Mouse (Mus musculus) intestine, postnatal 0 days (tissue): ENCODE measurements around the gene A530016L24Rik. TPM values are rescaled to one million over a fixed set of nuclear protein-coding genes. Genes with fewer than 3 reads are reported as not detected.

Experiments used
- ATAC-seq: fragments of 200-750 bp; cut with Nextera tagmentation; 2 replicates; pipeline ENCODE4 v1.8.0; 2017; ENCODE audit warnings: mild to moderate bottlenecking, moderate TSS enrichment, moderate library complexity
- H3K27ac ChIP-seq: fragments of 300-500 bp; sonication (generic); 2 replicates; pipeline ENCODE4 v1.5.1; 2014; ENCODE audit warnings: mild to moderate bottlenecking, low read depth, low read length, moderate library complexity
- H3K27me3 ChIP-seq: fragments of 300-500 bp; sonication (generic); replicated peaks from 2 replicates; pipeline ENCODE4 v1.6.1; 2014; ENCODE audit warnings: low read length, mixed read lengths; ENCODE audit not compliant: control insufficient read depth, insufficient read depth
- H3K36me3 ChIP-seq: fragments of 300-500 bp; sonication (generic); 2 replicates; pipeline ENCODE4 v1.6.1; 2014; ENCODE audit warnings: mild to moderate bottlenecking, moderate library complexity; ENCODE audit not compliant: control insufficient read depth, insufficient read depth
- H3K4me1 ChIP-seq: fragments of 300-500 bp; sonication (generic); replicated peaks from 2 replicates; pipeline ENCODE4 v1.6.1; 2014; ENCODE audit warnings: antibody characterized with exemption, low read length, mixed read lengths; ENCODE audit not compliant: control insufficient read depth, insufficient read depth
- H3K4me2 ChIP-seq: fragments of 300-500 bp; sonication (generic); replicated peaks from 2 replicates; pipeline ENCODE4 v1.6.1; 2014; ENCODE audit warnings: low read depth, mild to moderate bottlenecking, moderate library complexity
- H3K4me3 ChIP-seq: fragments of 300-500 bp; sonication (generic); 2 replicates; pipeline ENCODE4 v1.5.1; 2014; ENCODE audit warnings: low read depth, low read length
- H3K9ac ChIP-seq: fragments of 300-500 bp; sonication (generic); 2 replicates; pipeline ENCODE4 v1.6.1; 2014; ENCODE audit warnings: mild to moderate bottlenecking, low read depth, low read length
- H3K9me3 ChIP-seq: fragments of 300-500 bp; sonication (generic); 2 replicates; pipeline ENCODE4 v1.6.1; 2016; ENCODE audit warnings: mixed run types; ENCODE audit not compliant: control insufficient read depth
- CTCF ChIP-seq: sonication (generic); IDR thresholded peaks from 2 replicates; pipeline ENCODE4 v1.5.1; 2016; ENCODE audit warnings: low read depth, mild to moderate bottlenecking, control low read depth, antibody characterized with exemption, moderate library complexity
- WGBS: fragments of 180-500 bp; shearing (Covaris S2); extraction: QIAGEN DNeasy Blood & Tissue Kit; methylation state at CpG from one replicate; pipeline ENCODE4 v1.1.7; 2014; 5-methylcytosine and 5-hydroxymethylcytosine counted together
- polyA plus RNA-seq: library from polyadenylated mRNA; unstranded; fragments of >200 nt; fragmentation: Nextera tagmentation; extraction: Ambion mirVana; gene quantifications from 2 replicates; pipeline ENCODE4 v1.2.1, GENCODE M21; 2015

Gene A530016L24Rik
- polyA plus RNA-seq, 1 experiment from 2014 or later: 0.07 TPM

DNA sequence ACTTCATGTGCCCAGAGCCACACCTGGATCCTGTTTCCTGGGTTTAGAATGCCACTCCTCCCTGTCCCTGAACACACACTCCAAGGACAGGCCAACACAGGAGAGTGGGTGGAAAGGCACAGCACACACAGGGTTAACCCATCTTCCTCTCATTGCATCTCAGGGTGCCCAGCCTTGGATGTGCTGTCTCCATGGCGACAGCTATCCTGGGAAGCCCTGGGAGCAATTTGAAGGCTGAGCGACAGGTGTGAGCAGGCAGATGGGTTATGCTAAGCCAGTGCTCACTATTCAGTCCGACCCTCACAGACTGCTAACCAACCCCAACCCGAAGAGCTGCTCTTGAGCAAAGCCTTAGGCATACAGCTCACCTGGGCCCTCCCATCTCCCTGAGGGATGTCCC is 18.0 kb downstream of the A530016L24Rik start:
- no peak for ATAC-seq
- no peak overlapping the region for H3K9ac ChIP-seq
- no peaks in the 10 kb centered on the region; the same call in none of the 2 replicates for H3K27me3 ChIP-seq
- H3K27ac ChIP-seq: no peak overlapping the region
- H3K4me2 ChIP-seq: no peak overlapping the region
- no peaks in the 10 kb centered on the region for H3K4me1 ChIP-seq
- H3K9me3 ChIP-seq: no peaks in the 10 kb centered on the region
- no peak for TF ChIP-seq CTCF
- H3K4me3 ChIP-seq: no peak overlapping the region
- 30% methylated on average over 4 of the region's 4 CpGs for WGBS
- no peaks in the 10 kb centered on the region for H3K36me3 ChIP-seq

DNA sequence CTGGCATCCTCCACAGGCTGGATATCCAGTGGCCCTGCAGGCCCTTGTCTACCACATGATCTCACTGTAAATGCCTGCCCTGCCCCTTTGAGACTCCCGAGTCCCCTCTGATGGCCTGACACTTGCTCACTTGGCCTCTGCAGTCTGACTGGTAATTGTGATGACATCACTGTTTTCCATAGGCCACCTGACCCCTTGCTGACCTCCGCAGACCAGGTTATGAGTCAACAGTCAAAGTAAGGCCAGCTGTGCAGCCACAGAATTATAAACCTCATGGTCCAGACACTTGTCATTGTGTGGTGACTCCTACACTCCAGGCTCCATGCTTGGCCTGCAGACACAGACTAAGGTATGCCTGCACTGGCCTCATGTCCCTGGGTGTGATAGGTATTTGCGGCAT is 18.7 kb downstream of the A530016L24Rik start:
- ATAC-seq: no peak
- 67% methylated on average over 3 of the region's 3 CpGs for WGBS

DNA sequence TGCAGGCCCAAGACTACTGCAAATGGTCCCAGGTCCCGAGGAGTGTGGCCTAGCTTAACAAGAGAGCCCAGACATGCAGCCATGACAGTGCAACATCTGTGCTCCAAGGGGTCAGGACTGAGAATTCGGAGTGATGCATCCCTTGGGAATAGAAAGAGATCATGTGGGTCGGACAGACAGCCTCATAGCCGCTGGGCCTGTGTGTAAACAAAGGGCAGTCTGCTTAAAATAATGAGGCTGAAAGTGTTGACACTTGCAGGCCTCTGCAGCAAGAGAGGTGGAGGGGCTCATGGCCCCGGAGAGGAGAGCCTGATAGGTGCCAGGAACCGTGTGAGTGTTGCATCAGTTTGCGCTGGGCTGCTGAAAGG is 21.1 kb downstream of the A530016L24Rik start:
- 25% methylated on average over 7 of the region's 7 CpGs for WGBS
- Histone ChIP-seq H3K4me1 (no peaks in the 10 kb centered on the region), H3K27ac (no peak overlapping the region), H3K36me3 (no peaks in the 10 kb centered on the region), H3K27me3 (no peaks in the 10 kb centered on the region; the same call in none of the 2 replicates), H3K9me3 (no peaks in the 10 kb centered on the region), H3K9ac (no peak overlapping the region), H3K4me3 (no peak overlapping the region), H3K4me2 (no peak overlapping the region)
- ATAC-seq: no peak
- no peak for TF ChIP-seq CTCF

More for the DNA sequence above, 18.7 kb downstream of the A530016L24Rik start:
- Histone ChIP-seq H3K4me2 (no peak overlapping the region), H3K36me3 (no peaks in the 10 kb centered on the region), H3K27ac (no peak overlapping the region), H3K4me1 (no peaks in the 10 kb centered on the region), H3K27me3 (no peaks in the 10 kb centered on the region; the same call in none of the 2 replicates), H3K9ac (no peak overlapping the region), H3K4me3 (no peak overlapping the region), H3K9me3 (no peaks in the 10 kb centered on the region)
- TF ChIP-seq CTCF: no peak

DNA sequence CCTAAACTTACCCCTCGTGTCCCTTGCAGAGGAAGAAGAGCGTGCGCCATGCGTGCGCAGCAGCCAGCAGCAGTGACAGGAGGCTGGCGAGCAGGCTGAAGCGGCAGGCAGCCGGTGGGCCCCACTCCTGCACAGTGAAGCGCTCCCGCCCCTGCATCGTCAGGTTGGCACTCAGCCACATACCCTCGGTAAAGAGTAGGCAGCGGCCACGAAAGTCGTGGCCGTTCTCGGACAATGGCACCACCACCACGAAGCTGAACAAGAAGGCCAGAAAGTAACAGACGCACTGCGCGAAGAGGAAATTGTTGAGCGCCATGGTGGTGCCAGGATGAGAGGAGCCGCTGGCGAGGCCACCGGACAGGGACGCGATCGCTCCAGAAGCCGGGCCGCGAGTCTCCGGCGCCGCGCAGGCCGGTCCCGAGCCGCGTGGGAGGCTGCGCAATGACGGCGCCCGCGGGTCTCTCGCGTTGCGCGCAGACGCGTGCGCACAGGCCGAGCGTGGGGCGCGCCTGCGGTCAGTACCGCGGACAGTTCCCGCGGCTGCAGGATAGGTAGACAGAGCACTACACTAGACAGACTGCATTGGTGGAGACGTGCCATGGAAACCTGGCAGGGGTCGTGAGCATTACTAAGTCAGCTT is 21.6 kb downstream of the A530016L24Rik start:
- TF ChIP-seq CTCF: no peak
- Histone ChIP-seq H3K27ac (no peak overlapping the region), H3K4me3 (0 out of 2 replicates have a peak overlapping the region, but pooled peaks have one; percentile 9), H3K36me3 (no peaks in the 10 kb centered on the region), H3K27me3 (no peaks in the 10 kb centered on the region; the same call in none of the 2 replicates), H3K9ac (no peak overlapping the region), H3K9me3 (no peaks in the 10 kb centered on the region), H3K4me1 (no peaks in the 10 kb centered on the region), H3K4me2 (peak overlapping the region; percentile 46)
- no peak for ATAC-seq
- WGBS: 4% methylated on average over 51 of the region's 62 CpGs

DNA sequence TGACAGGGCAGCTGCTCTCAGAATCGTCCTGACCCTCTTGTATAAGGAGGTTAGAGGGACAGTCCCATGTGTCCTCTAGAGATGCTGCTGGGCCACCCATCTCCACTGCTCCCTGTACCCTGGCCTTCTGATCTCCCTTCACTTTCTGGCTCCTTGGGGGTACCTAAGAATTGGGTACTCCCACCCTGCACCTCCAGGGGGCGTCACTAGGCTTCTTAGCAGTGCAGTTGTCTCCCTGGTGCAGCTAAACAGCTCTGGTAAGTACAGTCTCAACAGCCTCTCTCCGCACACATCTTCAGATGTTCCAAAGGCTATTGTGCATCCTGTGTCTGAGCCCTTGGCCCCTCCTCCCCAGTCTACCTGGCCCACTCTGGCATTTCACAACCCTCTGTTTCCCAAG is 25.6 kb downstream of the A530016L24Rik start:
- 0 out of 2 replicates have a peak, but pooled peaks have one; percentile 24 for TF ChIP-seq CTCF
- Histone ChIP-seq H3K36me3 (no peaks in the 10 kb centered on the region), H3K4me1 (no peaks in the 10 kb centered on the region), H3K9me3 (no peaks in the 10 kb centered on the region), H3K4me3 (no peak overlapping the region), H3K9ac (no peak overlapping the region), H3K4me2 (no peak overlapping the region), H3K27ac (no peak overlapping the region), H3K27me3 (no peaks in the 10 kb centered on the region; the same call in none of the 2 replicates)
- ATAC-seq: no peak
- WGBS: 64% methylated on average over 3 of the region's 3 CpGs

DNA sequence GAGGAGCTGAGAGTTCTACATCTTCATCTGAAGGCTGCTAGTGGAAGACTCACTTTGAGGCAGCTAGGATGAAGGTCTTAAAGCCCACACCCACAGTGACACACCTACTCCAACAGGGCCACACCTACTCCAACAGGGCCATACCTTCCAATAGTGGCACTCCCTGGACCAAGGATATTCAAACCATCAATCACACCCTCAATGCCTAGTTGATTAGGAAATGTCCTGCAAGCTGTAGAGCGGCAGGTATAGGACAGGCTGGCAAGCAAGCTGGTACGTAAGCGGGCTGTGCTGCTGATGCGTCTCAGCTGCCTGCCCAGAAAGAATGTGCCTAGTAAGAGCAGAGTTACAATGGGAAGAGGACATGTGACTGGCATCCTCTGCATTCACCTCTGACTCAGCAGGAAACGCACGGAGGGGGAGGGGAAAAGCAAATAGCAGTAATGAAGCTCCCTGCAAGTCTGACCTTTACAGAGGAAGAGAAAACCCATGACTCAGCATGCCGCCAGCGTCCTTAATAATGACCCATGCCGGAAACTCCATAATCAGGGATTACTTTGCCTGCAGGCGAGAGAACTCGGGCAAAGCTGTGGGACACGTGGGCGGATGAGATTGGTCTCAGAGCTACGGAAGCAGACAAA is 27.6 kb downstream of the A530016L24Rik start, which contains the start of gene Tmem179:
Gene Tmem179, minus strand, starts transcription at position 51 of the 641 bp plus-strand sequence.
- Histone ChIP-seq H3K9me3 (no peaks in the 10 kb centered on the region), H3K9ac (no peak within 1 kb of the TSS), H3K4me2 (no peak within 1 kb of the TSS), H3K27ac (no peak within 1 kb of the TSS), H3K36me3 (no peaks in the 10 kb centered on the region), H3K4me1 (no peaks in the 10 kb centered on the region), H3K4me3 (no peak within 1 kb of the TSS), H3K27me3 (no peaks in the 10 kb centered on the region; the same call in 1 of the 2 replicates)
- no peak for TF ChIP-seq CTCF
- WGBS: 15% methylated on average over 14 of the region's 14 CpGs
- peak; percentile 53; the same call in 1 of the 2 replicates for ATAC-seq
